Mouse (Mus musculus): ENCODE measurements at regions not wholly inside any gene's neighbourhood (a gene's known extent, or its start where the extent isn't known, plus 50 kb on each side); places are given as distances from the start of the nearest gene placed in this dataset.
"Not testable (repeated sequence)": the region's sequence is repeated elsewhere in the genome, so short reads cannot be mapped to it uniquely, and the experiment has no call there.

- H3K27ac ChIP-seq: no peak overlapping the region
- no peaks in the 10 kb centered on the region for H3K27me3 ChIP-seq (replicated peaks)
- WGBS: 89% methylated on average over 5 of the region's 5 CpGs
- H3K36me3 ChIP-seq (replicated peaks): no peaks in the 10 kb centered on the region
- H3K4me2 ChIP-seq: no peak overlapping the region
- no peak overlapping the region for H3K4me3 ChIP-seq
- H3K9me3 ChIP-seq: no peaks in the 10 kb centered on the region
- H3K4me1 ChIP-seq: no peaks in the 10 kb centered on the region
- no peak overlapping the region for H3K9ac ChIP-seq
- ATAC-seq (replicated peaks): no peak
These were observed 76.2 kb upstream of the Top1 start for GRCm38 (mm10) chr2:160569496-160569895.

- Histone ChIP-seq H3K36me3 (replicated peaks) (no peaks in the 10 kb centered on the region), H3K4me2 (peak overlapping the region; percentile 45), H3K27me3 (replicated peaks) (peaks cover 15% of the 10 kb centered on the region), H3K4me3 (no peak overlapping the region), H3K9me3 (no peaks in the 10 kb centered on the region), H3K4me1 (peaks cover 13% of the 10 kb centered on the region), H3K9ac (peak overlapping the region; percentile 17; the same call in 1 of the 2 replicates), H3K27ac (no peak overlapping the region)
- WGBS: 8% methylated on average over 17 of the region's 17 CpGs
- ATAC-seq (replicated peaks): peak; percentile 71; the same call in 1 of the 2 replicates
These were observed 67.0 kb upstream of the Top1 start for GRCm38 (mm10) chr2:160578384-160579320.

GRCm38 (mm10) chr2:160580250-160580649, 65.4 kb upstream of the Top1 start:
- Histone ChIP-seq H3K36me3 (replicated peaks) (no peaks in the 10 kb centered on the region), H3K4me2 (no peak overlapping the region), H3K9me3 (no peaks in the 10 kb centered on the region), H3K9ac (no peak overlapping the region), H3K4me3 (no peak overlapping the region), H3K27ac (no peak overlapping the region), H3K27me3 (replicated peaks) (peaks cover 15% of the 10 kb centered on the region), H3K4me1 (peaks cover 20% of the 10 kb centered on the region)
- no peak for ATAC-seq (replicated peaks)
- 23% methylated on average over 9 of the region's 9 CpGs for WGBS

GRCm38 (mm10) chr2:160581029-160581428, 64.7 kb upstream of the Top1 start:
- H3K27me3 ChIP-seq (replicated peaks): peaks cover 15% of the 10 kb centered on the region
- H3K9ac ChIP-seq: no peak overlapping the region
- H3K9me3 ChIP-seq: no peaks in the 10 kb centered on the region
- peaks cover 20% of the 10 kb centered on the region for H3K4me1 ChIP-seq
- peak overlapping the region; percentile 7; the same call in 1 of the 2 replicates for H3K4me2 ChIP-seq
- H3K36me3 ChIP-seq (replicated peaks): no peaks in the 10 kb centered on the region
- no peak for ATAC-seq (replicated peaks)
- 5% methylated on average over 9 of the region's 9 CpGs for WGBS
- no peak overlapping the region for H3K4me3 ChIP-seq
- H3K27ac ChIP-seq: no peak overlapping the region

- not testable (repeated sequence) for ATAC-seq (replicated peaks); H3K36me3 ChIP-seq (replicated peaks); H3K9ac ChIP-seq; H3K27me3 ChIP-seq (replicated peaks); H3K27ac ChIP-seq; H3K9me3 ChIP-seq; H3K4me2 ChIP-seq; H3K4me3 ChIP-seq
- 98% methylated on average over 19 of the region's 19 CpGs for WGBS
- peaks cover 20% of the 10 kb centered on the region for H3K4me1 ChIP-seq
These were observed 62.7 kb upstream of the Top1 start for GRCm38 (mm10) chr2:160583034-160583433.

GRCm38 (mm10) chr2:160583506-160583905, 62.2 kb upstream of the Top1 start:
- Histone ChIP-seq H3K4me2 (no peak overlapping the region), H3K36me3 (replicated peaks) (no peaks in the 10 kb centered on the region), H3K4me3 (no peak overlapping the region), H3K27me3 (replicated peaks) (peaks cover 4% of the 10 kb centered on the region), H3K27ac (no peak overlapping the region), H3K9ac (no peak overlapping the region), H3K4me1 (peaks cover 20% of the 10 kb centered on the region), H3K9me3 (no peaks in the 10 kb centered on the region)
- no peak for ATAC-seq (replicated peaks)
- WGBS: 61% methylated on average over 6 of the region's 6 CpGs

- Histone ChIP-seq H3K27me3 (replicated peaks) (peaks cover 3% of the 10 kb centered on the region; the same call in 1 of the 2 replicates), H3K4me1 (peaks cover 17% of the 10 kb centered on the region), H3K36me3 (replicated peaks) (no peaks in the 10 kb centered on the region), H3K9me3 (no peaks in the 10 kb centered on the region), H3K4me3 (no peak overlapping the region), H3K27ac (no peak overlapping the region), H3K4me2 (no peak overlapping the region), H3K9ac (no peak overlapping the region)
- no peak for ATAC-seq (replicated peaks)
- 27% methylated on average over 9 of the region's 9 CpGs for WGBS
These were observed 61.1 kb upstream of the Top1 start for GRCm38 (mm10) chr2:160584568-160584967.

- Histone ChIP-seq H3K36me3 (replicated peaks) (no peaks in the 10 kb centered on the region), H3K4me2 (no peak overlapping the region), H3K9ac (no peak overlapping the region), H3K27me3 (replicated peaks) (no peaks in the 10 kb centered on the region), H3K4me3 (no peak overlapping the region), H3K9me3 (no peaks in the 10 kb centered on the region), H3K4me1 (peaks cover 16% of the 10 kb centered on the region), H3K27ac (no peak overlapping the region)
- ATAC-seq (replicated peaks): no peak
- WGBS: 90% methylated on average over 9 of the region's 9 CpGs
These were observed 58.5 kb upstream of the Top1 start for GRCm38 (mm10) chr2:160587015-160587835.

GRCm38 (mm10) chr2:160588401-160588800, 57.3 kb upstream of the Top1 start:
- no peaks in the 10 kb centered on the region for H3K27me3 ChIP-seq (replicated peaks)
- no peak overlapping the region for H3K4me3 ChIP-seq
- no peak for ATAC-seq (replicated peaks)
- H3K4me1 ChIP-seq: peaks cover 16% of the 10 kb centered on the region
- H3K9ac ChIP-seq: no peak overlapping the region
- WGBS: 85% methylated on average over 9 of the region's 9 CpGs
- H3K9me3 ChIP-seq: no peaks in the 10 kb centered on the region
- H3K36me3 ChIP-seq (replicated peaks): no peaks in the 10 kb centered on the region
- H3K4me2 ChIP-seq: no peak overlapping the region
- no peak overlapping the region for H3K27ac ChIP-seq

GRCm38 (mm10) chr2:160590209-160590910, 55.3 kb upstream of the Top1 start:
- H3K4me1 ChIP-seq: peaks cover 9% of the 10 kb centered on the region
- H3K9ac ChIP-seq: no peak overlapping the region
- H3K36me3 ChIP-seq (replicated peaks): no peaks in the 10 kb centered on the region
- no peak overlapping the region for H3K4me2 ChIP-seq
- H3K27me3 ChIP-seq (replicated peaks): 0 out of 2 replicates have a peak, but pooled peaks cover 4% of the 10 kb centered on the region
- no peak for ATAC-seq (replicated peaks)
- H3K4me3 ChIP-seq: no peak overlapping the region
- H3K9me3 ChIP-seq: no peaks in the 10 kb centered on the region
- WGBS: 22% methylated on average over 13 of the region's 13 CpGs
- H3K27ac ChIP-seq: no peak overlapping the region

GRCm38 (mm10) chr2:160591446-160592180, 54.1 kb upstream of the Top1 start:
- H3K4me3 ChIP-seq: no peak overlapping the region
- WGBS: 92% methylated on average over 18 of the region's 18 CpGs
- peaks cover 9% of the 10 kb centered on the region for H3K4me1 ChIP-seq
- no peaks in the 10 kb centered on the region for H3K36me3 ChIP-seq (replicated peaks)
- no peak overlapping the region for H3K4me2 ChIP-seq
- ATAC-seq (replicated peaks): no peak
- 0 out of 2 replicates have a peak, but pooled peaks cover 4% of the 10 kb centered on the region for H3K27me3 ChIP-seq (replicated peaks)
- no peaks in the 10 kb centered on the region for H3K9me3 ChIP-seq
- no peak overlapping the region for H3K27ac ChIP-seq
- no peak overlapping the region for H3K9ac ChIP-seq

Data from midbrain, embryonic 15.5 days (tissue).